Mouse (Mus musculus) thymus, adult 2 months (tissue): ENCODE data around the gene Pde11a. TPM values are rescaled to one million over a fixed set of nuclear protein-coding genes. Genes with fewer than 3 reads are reported as not detected.

ENCODE experiments used
- DNase-seq: peaks from one replicate; pipeline ENCODE4 v3.0.0; 2021
- H3K27ac ChIP-seq: fragments of 200-500 bp; 2 replicates; pipeline ENCODE4 v1.5.1; 2012; ENCODE audit warnings: low read length, control low read depth; ENCODE audit not compliant: control insufficient read depth, insufficient read depth
- H3K27me3 ChIP-seq: fragments of 200-500 bp; 2 replicates; pipeline ENCODE4 v1.6.1; 2012; ENCODE audit warnings: mild to moderate bottlenecking, low read length, moderate library complexity, mixed read lengths; ENCODE audit not compliant: control insufficient read depth, insufficient read depth
- H3K36me3 ChIP-seq: fragments of 200-500 bp; 2 replicates; pipeline ENCODE4 v1.6.1; 2012; ENCODE audit warnings: mild to moderate bottlenecking, low read length, moderate library complexity; ENCODE audit not compliant: control insufficient read depth, insufficient read depth
- H3K4me1 ChIP-seq: fragments of 200-500 bp; replicated peaks from 2 replicates; pipeline ENCODE4 v1.6.1; 2012; ENCODE audit warnings: low read length; ENCODE audit not compliant: control insufficient read depth, insufficient read depth
- H3K4me3 ChIP-seq: fragments of 200-500 bp; 2 replicates; pipeline ENCODE4 v1.5.1; 2012; ENCODE audit warnings: mild to moderate bottlenecking, low read length, control low read depth, moderate library complexity; ENCODE audit not compliant: control insufficient read depth, insufficient read depth
- CTCF ChIP-seq: fragments of 200-500 bp; IDR thresholded peaks from 2 replicates; pipeline ENCODE4 v1.5.1; 2012; ENCODE audit warnings: mild to moderate bottlenecking, control low read depth, low read length, moderate library complexity, borderline replicate concordance; ENCODE audit not compliant: control insufficient read depth, poor library complexity, insufficient read depth; ENCODE audit errors: extremely low read depth
- POLR2A ChIP-seq: fragments of 200-500 bp; IDR thresholded peaks from 2 replicates; pipeline ENCODE4 v1.6.1; 2012; ENCODE audit warnings: mild to moderate bottlenecking, low read length, control low read depth, moderate library complexity; ENCODE audit not compliant: control insufficient read depth, poor library complexity, insufficient read depth; ENCODE audit errors: extremely low read depth
- WGBS: fragments of 180-500 bp; shearing (Covaris S2); methylation state at CpG from one replicate; pipeline ENCODE4 v1.1.7; 2018; 5-methylcytosine and 5-hydroxymethylcytosine counted together
- polyA plus RNA-seq: library from polyadenylated mRNA; depleted of rRNA; stranded (reverse); fragments of >200 nt; gene quantifications from 2 replicates; pipeline ENCODE4 v1.2.3, GENCODE M21; 2012

Pde11a gene
- polyA plus RNA-seq, 1 experiment, result 1.7 TPM

GRCm38 (mm10) chr2:76248242-76248641, 90.3 kb downstream of the Pde11a start:
- no peaks in the 10 kb centered on the region for H3K27me3 ChIP-seq
- peaks cover 7% of the 10 kb centered on the region; the same call in 1 of the 2 replicates for H3K4me1 ChIP-seq
- H3K4me3 ChIP-seq, result no peak overlapping the region
- no peak for TF ChIP-seq CTCF
- no peak for TF ChIP-seq POLR2A
- H3K27ac ChIP-seq, result no peak overlapping the region
- WGBS, result 88% methylated on average over 10 of the region's 10 CpGs
- no peak for DNase-seq
- H3K36me3 ChIP-seq, result no peaks in the 10 kb centered on the region

- whole genome bisulfite sequencing, result 95% methylated on average over 2 of the region's 2 CpGs
- TF ChIP-seq POLR2A, result no peak
- no peak for TF ChIP-seq CTCF
- Histone ChIP-seq H3K27ac (no peak overlapping the region), H3K4me1 (peaks cover 6% of the 10 kb centered on the region), H3K27me3 (no peaks in the 10 kb centered on the region), H3K36me3 (no peaks in the 10 kb centered on the region), H3K4me3 (no peak overlapping the region)
- no peak for DNase-seq
Measured at GRCm38 (mm10) chr2:76239175-76239574, 99.4 kb downstream of the Pde11a start.

- H3K4me3 ChIP-seq, result no peak overlapping the region
- TF ChIP-seq POLR2A, result no peak
- TF ChIP-seq CTCF, result no peak
- WGBS, result 26% methylated on average over 3 of the region's 3 CpGs
- DNase-seq, result no peak
- H3K4me1 ChIP-seq, result peaks cover 6% of the 10 kb centered on the region
- H3K27ac ChIP-seq, result peak overlapping the region; percentile 84
- no peaks in the 10 kb centered on the region for H3K36me3 ChIP-seq
- no peaks in the 10 kb centered on the region for H3K27me3 ChIP-seq
Measured at GRCm38 (mm10) chr2:76238496-76238895, 100.1 kb downstream of the Pde11a start.

- TF ChIP-seq CTCF, result no peak
- no peak for TF ChIP-seq POLR2A
- DNase-seq, result no peak
- H3K27me3 ChIP-seq, result no peaks in the 10 kb centered on the region
- peaks cover 6% of the 10 kb centered on the region for H3K4me1 ChIP-seq
- WGBS, result 42% methylated on average over 10 of the region's 10 CpGs
- no peaks in the 10 kb centered on the region for H3K36me3 ChIP-seq
- H3K4me3 ChIP-seq, result no peak overlapping the region
- H3K27ac ChIP-seq, result peak overlapping the region; percentile 84; the same call in 1 of the 2 replicates
Measured at GRCm38 (mm10) chr2:76237638-76238420, 100.7 kb downstream of the Pde11a start.

GRCm38 (mm10) chr2:76220364-76221108, 118.0 kb downstream of the Pde11a start:
- WGBS, result 74% methylated on average over 6 of the region's 6 CpGs
- Histone ChIP-seq H3K4me1 (peaks cover 22% of the 10 kb centered on the region), H3K27ac (peak overlapping the region; percentile 22), H3K4me3 (no peak overlapping the region), H3K27me3 (no peaks in the 10 kb centered on the region), H3K36me3 (no peaks in the 10 kb centered on the region)
- TF ChIP-seq POLR2A (no peak), CTCF (no peak)
- peak; percentile 8 for DNase-seq

- WGBS, result 14% methylated on average over 6 of the region's 6 CpGs
- peaks cover 23% of the 10 kb centered on the region for H3K4me1 ChIP-seq
- H3K36me3 ChIP-seq, result no peaks in the 10 kb centered on the region
- H3K27ac ChIP-seq, result peak overlapping the region; percentile 89
- TF ChIP-seq POLR2A (no peak), CTCF (no peak)
- DNase-seq, result peak; percentile 35
- no peak overlapping the region for H3K4me3 ChIP-seq
- no peaks in the 10 kb centered on the region for H3K27me3 ChIP-seq
Measured at GRCm38 (mm10) chr2:76219540-76219939, 119.0 kb downstream of the Pde11a start.
